ENCODE assay signal across 9 mouse cellular contexts in the genomic region with DNA sequence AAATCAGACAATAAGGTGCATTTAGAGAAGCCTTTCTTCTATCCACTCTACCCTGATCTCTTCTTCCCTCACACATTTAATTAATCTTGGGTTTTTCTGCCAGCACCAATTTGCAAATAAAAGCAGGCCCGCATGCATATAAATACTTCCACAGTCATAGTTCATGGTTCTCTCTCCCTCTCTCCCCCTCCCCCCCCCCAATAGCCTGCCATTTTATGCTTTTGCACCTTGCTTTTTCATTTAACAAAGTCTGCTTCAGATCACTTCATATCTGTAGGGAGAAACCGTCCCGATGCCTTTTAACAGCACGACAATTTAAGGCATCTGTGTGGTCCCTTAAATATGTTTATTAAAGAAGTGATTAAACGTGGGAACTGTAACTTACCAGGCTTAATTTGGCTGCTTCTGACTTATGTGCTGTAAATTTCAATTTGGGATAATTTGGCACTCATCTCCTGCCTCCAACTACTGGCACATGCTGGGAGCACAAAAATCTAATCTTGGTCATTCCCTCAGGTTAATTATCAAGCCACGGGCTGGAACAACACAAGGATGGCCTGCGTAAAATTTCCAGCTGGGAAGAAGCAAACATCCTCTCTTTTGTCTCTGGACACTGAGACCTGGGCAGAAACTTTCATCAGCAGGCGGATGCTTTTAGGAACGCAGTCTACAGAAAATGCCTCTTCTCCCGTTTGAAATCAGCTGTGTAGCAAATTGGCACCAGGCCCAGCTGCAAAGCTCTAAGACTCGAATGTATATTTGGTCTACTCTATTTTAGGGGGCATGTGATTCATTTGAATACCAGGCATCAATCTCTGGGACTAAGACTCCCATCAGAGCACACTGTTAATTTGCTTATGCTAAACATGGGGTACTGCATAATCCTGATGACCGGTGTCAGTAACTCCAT. TPM values are rescaled to one million over a fixed set of nuclear protein-coding genes. Genes with fewer than 3 reads are reported as not detected.
DNase-seq lines count a peak whose midpoint lies in the region; ATAC-seq and TF ChIP-seq lines count a peak whose summit lies in the region.
"Had no signal": no experiment of that assay in that cellular context is flagged by ENCODE, and none has a peak within 500 bp of the region (broad histone marks: within the 10 kb centered on the region; RNA-seq: fewer than 3 reads in every experiment).

No protein-coding gene starts in this region.

- H3K4me1 ChIP-seq in kidney, adult 2 months (ENCODE audit: control insufficient read depth, insufficient read depth, low read length), result no peaks in the 10 kb centered on the region
- H3K4me1 ChIP-seq in midbrain, postnatal 0 days (ENCODE audit: insufficient read depth, low read length), result 0 out of 2 replicates have a peak, but pooled peaks cover 2% of the 10 kb centered on the region

- H3K9me3 ChIP-seq in midbrain, postnatal 0 days (ENCODE audit: low read length), result no peaks in the 10 kb centered on the region

- peak; percentile 56 for DNase-seq in kidney, adult 2 months
- no peak for DNase-seq in kidney, postnatal 14 days
- DNase-seq in brain, embryonic 14.5 days (ENCODE audit: low read depth), result peak; percentile 88
- DNase-seq in frontal cortex, adult 2 months (ENCODE audit: extremely low spot score in 1 of 2, low spot score in 1 of 2), result peak; percentile 56 to 78
- peak; percentile 57 for DNase-seq in midbrain, postnatal 0 days (ENCODE audit: low spot score)
- no peak for DNase-seq in thymus, postnatal 14 days
- no peak for DNase-seq in kidney, postnatal 10 days
- no peak for DNase-seq in layer of hippocampus, adult 9-11 months
- DNase-seq: gastrocnemius, postnatal 10 days had no signal

- H3K27ac ChIP-seq in kidney, adult 2 months (ENCODE audit: insufficient read depth, low read depth, low read length), result no peak overlapping the region
- no peak overlapping the region for H3K27ac ChIP-seq in midbrain, postnatal 0 days (ENCODE audit: low read depth, low read length)

- 0 out of 2 replicates have a peak overlapping the region, but pooled peaks have one; percentile 9 for H3K4me2 ChIP-seq in midbrain, postnatal 0 days (ENCODE audit: low read depth, low read length, poor library complexity, severe bottlenecking)

- no peak for TF ChIP-seq POLR2A in kidney, adult 2 months (IDR thresholded peaks at IDR 0.05; ENCODE audit: low read depth, low read length)
- TF ChIP-seq POLR2A in brain, embryonic 14.5 days (IDR thresholded peaks at IDR 0.05; ENCODE audit: borderline replicate concordance, extremely low read depth, insufficient read depth, insufficient read length, poor library complexity, severe bottlenecking), result no peak

- WGBS in kidney, adult 2 months, result 42% methylated on average over 12 of the region's 12 CpGs
- 27% methylated on average over 12 of the region's 12 CpGs for WGBS in midbrain, postnatal 0 days

- 0 out of 2 replicates have a peak overlapping the region, but pooled peaks have one; percentile 2 for H3K9ac ChIP-seq in midbrain, postnatal 0 days (replicated peaks; ENCODE audit: low read length, poor library complexity, severe bottlenecking)

- no peak for TF ChIP-seq CTCF in kidney, adult 2 months (conservative IDR thresholded peaks at IDR 0.05; ENCODE audit: insufficient read depth, insufficient read length, low read depth, low read length)
- no peak for TF ChIP-seq CTCF in brain, embryonic 14.5 days (IDR thresholded peaks at IDR 0.05; ENCODE audit: borderline replicate concordance, extremely low read depth, insufficient read depth, insufficient read length)
- TF ChIP-seq CTCF in midbrain, postnatal 0 days (IDR thresholded peaks at IDR 0.05), result no peak

- no peaks in the 10 kb centered on the region for H3K36me3 ChIP-seq in kidney, adult 2 months (ENCODE audit: control insufficient read depth, insufficient read depth, low read length)
- H3K36me3 ChIP-seq in midbrain, postnatal 0 days (ENCODE audit: insufficient read depth, low read length), result no peaks in the 10 kb centered on the region

- no peaks in the 10 kb centered on the region for H3K27me3 ChIP-seq in kidney, adult 2 months (replicated peaks; ENCODE audit: control insufficient read depth, insufficient read depth, low read length)
- no peaks in the 10 kb centered on the region for H3K27me3 ChIP-seq in midbrain, postnatal 0 days (ENCODE audit: insufficient read depth, low read length)

- ATAC-seq in midbrain, postnatal 0 days (ENCODE audit: low FRiP score), result no peak

- no peak overlapping the region for H3K4me3 ChIP-seq in kidney, adult 2 months (ENCODE audit: insufficient read depth, low read depth, low read length)
- H3K4me3 ChIP-seq in midbrain, postnatal 0 days (ENCODE audit: low read depth, low read length), result no peak overlapping the region

RNA-seq across cellular contexts. Expression of a gene that starts 4.9 kb away (rescaled TPM):
- 17.4 and 18.6 TPM in 2 replicates for polyA plus RNA-seq in kidney, adult 2 months (2012; rRNA removed)
- polyA plus RNA-seq in brain, embryonic 14.5 days (2012; rRNA removed), result 34.5 and 35.9 TPM in 2 replicates
- polyA plus RNA-seq in frontal cortex, adult 2 months (2012; rRNA removed), result 176 and 187 TPM in 2 replicates
- 24.1 and 28.4 TPM in 2 replicates for total RNA-seq in midbrain, postnatal 0 days (2014; rRNA removed)
- 15.7 and 15.8 TPM in 2 replicates for polyA plus RNA-seq in midbrain, postnatal 0 days (2015; fragmentation: Nextera tagmentation; extraction: Ambion mirVana)

Comparison
In these comparisons a context has a peak if more than half of its experiments do, and no peak if none do; other contexts are left out.
1. DNase-seq: peak in kidney, adult 2 months (single experiment), brain, embryonic 14.5 days (single experiment), frontal cortex, adult 2 months (2 of 2) and midbrain, postnatal 0 days (single experiment); none in kidney, postnatal 14 days (single experiment), thymus, postnatal 14 days (single experiment), kidney, postnatal 10 days (single experiment) and layer of hippocampus, adult 9-11 months (single experiment).